8 mouse cellular contexts compared by ENCODE assay signal in the genomic region with DNA sequence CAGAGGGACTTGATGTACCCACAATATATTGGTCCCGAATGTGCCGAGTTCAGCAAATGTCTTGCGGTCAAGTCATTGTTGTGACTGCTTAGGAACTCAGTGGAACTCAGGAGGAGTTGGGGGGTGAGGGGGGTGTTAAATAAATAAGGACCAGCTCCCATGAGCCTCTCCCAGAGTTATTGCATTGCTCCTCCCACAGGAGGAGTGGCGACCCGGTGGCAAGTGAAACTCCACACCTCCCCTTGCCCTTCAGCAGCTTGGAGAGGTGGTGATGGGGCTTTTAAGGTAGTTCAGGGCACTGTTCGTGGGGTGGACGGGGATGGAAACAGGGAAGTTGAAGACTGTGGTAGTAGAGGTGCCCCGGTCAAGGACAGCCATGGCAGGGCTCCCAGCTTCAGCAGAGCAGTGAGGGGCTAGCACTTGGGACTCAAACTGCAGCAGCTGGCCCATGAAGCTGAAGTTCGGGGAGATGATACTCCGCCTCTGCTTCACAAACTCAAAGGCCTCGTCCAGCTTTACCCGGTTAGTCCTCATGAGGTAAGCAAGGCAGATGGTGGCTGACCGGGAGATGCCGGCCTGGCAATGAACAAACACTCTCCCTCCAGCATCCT. TPM values are rescaled to one million over a fixed set of nuclear protein-coding genes. Genes with fewer than 3 reads are reported as not detected.
DNase-seq lines count a peak whose midpoint lies in the region; ATAC-seq and TF ChIP-seq lines count a peak whose summit lies in the region.

No protein-coding gene starts in this region.

- no peaks in the 10 kb centered on the region for H3K9me3 ChIP-seq in embryonic facial prominence, embryonic 10.5 days
- no peaks in the 10 kb centered on the region for H3K9me3 ChIP-seq in limb, embryonic 14.5 days (ENCODE audit: control insufficient read depth, low read length)

- H3K27ac ChIP-seq in left cerebral cortex, adult 2 months = peak overlapping the region; percentile 99
- peak overlapping the region; percentile 51; the same call in 1 of the 2 replicates for H3K27ac ChIP-seq in embryonic facial prominence, embryonic 10.5 days (replicated peaks)
- H3K27ac ChIP-seq in limb, embryonic 14.5 days (replicated peaks; ENCODE audit: low read depth, low read length) = no peak overlapping the region

- no peak for TF ChIP-seq POLR2A in limb, embryonic 14.5 days (IDR thresholded peaks at IDR 0.05; ENCODE audit: borderline replicate concordance, extremely low read depth, insufficient read depth, insufficient read length)

- intact Hi-C loops in left cerebral cortex, adult 2 months (cut with DNase I) = loop anchor here (5.0 kb wide), 1 partner anchor 71 kb away; no protein-coding TSS in a partner anchor

- H3K4me2 ChIP-seq in limb, embryonic 14.5 days (replicated peaks; ENCODE audit: low read depth, low read length, severe bottlenecking) = peak overlapping the region; percentile 76

- H3K9ac ChIP-seq in limb, embryonic 14.5 days (ENCODE audit: low read depth, low read length, severe bottlenecking) = peak overlapping the region; percentile 88; the same call in 1 of the 2 replicates

- ATAC-seq in limb, embryonic 14.5 days (ENCODE audit: low FRiP score, low read depth) = no peak

- peaks cover 21% of the 10 kb centered on the region for H3K36me3 ChIP-seq in embryonic facial prominence, embryonic 10.5 days (replicated peaks)
- H3K36me3 ChIP-seq in limb, embryonic 14.5 days (ENCODE audit: control insufficient read depth, insufficient read depth, low read length) = peaks cover 12% of the 10 kb centered on the region

- no peak for TF ChIP-seq CTCF in left cerebral cortex, adult 2 months (IDR thresholded peaks at IDR 0.05)

- DNase-seq in left cerebral cortex, adult 2 months (ENCODE audit: extremely low spot score in 1 of 2, low spot score in 2 of 2) = peak in 1 of 2 experiments; percentile 26
- no peak for DNase-seq in left cerebral cortex, adult 8-10 months (ENCODE audit: low spot score in 2 of 2)
- no peak for DNase-seq in embryonic facial prominence, embryonic 10.5 days (ENCODE audit: low spot score)
- DNase-seq in heart, postnatal 4 days = peak; percentile 62
- no peak for DNase-seq in limb, embryonic 14.5 days (ENCODE audit: low spot score)
- peak; percentile 56 for DNase-seq in naive thymus-derived CD4-positive, alpha-beta T cell, adult 2 months (ENCODE audit: low read depth)
- DNase-seq in spleen, adult 12 weeks (ENCODE audit: low spot score) = no peak
- DNase-seq in right cerebral cortex, postnatal 25 days = no peak

- WGBS in embryonic facial prominence, embryonic 10.5 days = 83% methylated on average over 14 of the region's 14 CpGs
- 74% methylated on average over 14 of the region's 14 CpGs for WGBS in limb, embryonic 14.5 days

- H3K4me3 ChIP-seq in left cerebral cortex, adult 2 months = peak overlapping the region; percentile 69
- H3K4me3 ChIP-seq in embryonic facial prominence, embryonic 10.5 days = peak overlapping the region; percentile 66
- H3K4me3 ChIP-seq in limb, embryonic 14.5 days (replicated peaks; ENCODE audit: low read length) = peak overlapping the region; percentile 76

- H3K4me1 ChIP-seq in embryonic facial prominence, embryonic 10.5 days = peaks cover 63% of the 10 kb centered on the region
- peaks cover 39% of the 10 kb centered on the region for H3K4me1 ChIP-seq in limb, embryonic 14.5 days (ENCODE audit: control insufficient read depth, insufficient read depth, low read length)

- peaks cover 11% of the 10 kb centered on the region for H3K27me3 ChIP-seq in embryonic facial prominence, embryonic 10.5 days (replicated peaks; ENCODE audit: low read depth, poor library complexity, severe bottlenecking)
- no peaks in the 10 kb centered on the region for H3K27me3 ChIP-seq in limb, embryonic 14.5 days (ENCODE audit: control insufficient read depth, insufficient read depth, low read length)

RNA-seq across cellular contexts. Expression of a gene that starts 55.2 kb away (rescaled TPM):
- 100 to 1,000 TPM; 144 to 149 TPM for total RNA-seq in left cerebral cortex, adult 2 months (2021)
- total RNA-seq in left cerebral cortex, adult 8-10 months (2022) = 100 to 1,000 TPM; 131 to 191 (median 161) TPM
- 107 and 109 TPM in 2 replicates for polyA plus RNA-seq in embryonic facial prominence, embryonic 10.5 days (2016; fragmentation: Nextera tagmentation; extraction: Ambion mirVana)
- 100 to 1,000 TPM; 109 to 115 TPM for total RNA-seq in heart, postnatal 4 days (2021)
- polyA plus RNA-seq in limb, embryonic 14.5 days (2012; rRNA removed) = 222 and 267 TPM in 2 replicates
- polyA plus RNA-seq in limb, embryonic 14.5 days (2014; fragmentation: Nextera tagmentation; extraction: Ambion mirVana) = 156 and 157 TPM in 2 replicates

RNA-seq across cellular contexts. Expression of a gene that starts 55.8 kb away (rescaled TPM):
- total RNA-seq in left cerebral cortex, adult 2 months (2021) = 10 to 100 TPM; 58.0 to 65.6 TPM
- total RNA-seq in left cerebral cortex, adult 8-10 months (2022) = 10 to 100 TPM; 21.6 to 50.5 (median 28.7) TPM
- polyA plus RNA-seq in embryonic facial prominence, embryonic 10.5 days (2016; fragmentation: Nextera tagmentation; extraction: Ambion mirVana) = 22.5 and 23.3 TPM in 2 replicates
- total RNA-seq in heart, postnatal 4 days (2021) = 10 to 100 TPM; 66.9 to 69.5 TPM
- 29.6 and 45.2 TPM in 2 replicates for polyA plus RNA-seq in limb, embryonic 14.5 days (2012; rRNA removed)
- polyA plus RNA-seq in limb, embryonic 14.5 days (2014; fragmentation: Nextera tagmentation; extraction: Ambion mirVana) = 25.0 and 27.7 TPM in 2 replicates

Comparison
In these comparisons a context has a peak if more than half of its experiments do, and no peak if none do; other contexts are left out.
1. DNase-seq: peak in heart, postnatal 4 days (single experiment) and naive thymus-derived CD4-positive, alpha-beta T cell, adult 2 months (single experiment); none in left cerebral cortex, adult 8-10 months (0 of 2), embryonic facial prominence, embryonic 10.5 days (single experiment), limb, embryonic 14.5 days (single experiment), spleen, adult 12 weeks (single experiment) and right cerebral cortex, postnatal 25 days (single experiment).
2. Peak in every context shown above with its lines, with median percentiles within 50 percentile points of each other: H3K4me3 ChIP-seq.